Mouse (Mus musculus) E14TG2a.4 (cell line): ENCODE measurements around the gene Itpr3.

Experiments
- CTCF ChIP-seq: conservative IDR thresholded peaks from 2 replicates; pipeline ENCODE4 v1.5.1; 2014; ENCODE audit warnings: low read length
- NANOG ChIP-seq: IDR thresholded peaks from 2 replicates; pipeline ENCODE4 v1.6.1; 2014; ENCODE audit warnings: borderline replicate concordance, low read length, mixed read lengths

GRCm38 (mm10) chr17:27060698-27061097, 3.6 kb downstream of the Itpr3 start:
- TF ChIP-seq CTCF (no peak), NANOG (no peak)
